Comparison of ENCODE assay signal across 8 mouse cellular contexts in the genomic region with DNA sequence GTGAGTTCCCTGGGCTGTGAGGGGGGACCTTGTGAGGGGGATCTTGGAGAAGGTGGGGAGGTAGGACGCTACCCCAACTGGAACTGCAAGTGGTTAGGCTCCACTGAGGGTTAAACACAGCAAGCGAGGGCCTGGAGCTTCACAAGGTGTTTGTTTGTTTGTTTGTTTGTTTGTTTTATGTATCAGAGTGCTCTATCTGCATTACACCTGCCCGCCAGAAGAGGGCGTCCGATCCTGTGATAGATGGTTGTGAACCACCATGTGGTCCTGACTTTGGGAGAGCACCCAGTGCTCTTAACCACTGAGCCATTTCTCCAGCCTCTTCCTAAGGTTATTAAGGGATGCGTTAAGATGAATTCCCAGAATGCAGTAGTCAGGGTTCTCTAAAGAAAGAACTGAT. TPM values are rescaled to one million over a fixed set of nuclear protein-coding genes. Genes with fewer than 3 reads are reported as not detected.
DNase-seq lines count a peak whose midpoint lies in the region; ATAC-seq and TF ChIP-seq lines count a peak whose summit lies in the region.

No protein-coding gene starts in this region.

- 33% methylated on average over 6 of the region's 6 CpGs for WGBS in heart, embryonic 12.5 days
- WGBS in heart, postnatal 0 days: 41% methylated on average over 6 of the region's 6 CpGs
- WGBS in liver, embryonic 12.5 days (ENCODE audit: insufficient replicate concordance): 39% methylated on average over 6 of the region's 6 CpGs

- no peak for DNase-seq in heart, adult 9 months (ENCODE audit: low spot score in 2 of 2)
- peak; percentile 61 for DNase-seq in R1 (ENCODE audit: low read depth, low spot score)
- no peak for DNase-seq in heart, postnatal 0 days (ENCODE audit: low spot score)
- peak; percentile 49 for DNase-seq in splenic B cell, adult 2 months (ENCODE audit: low read depth, low spot score)
- no peak for DNase-seq in Muller cell, postnatal 12 days (ENCODE audit: inconsistent ontology term)
- no peak for DNase-seq in cerebellum, adult 9-11 months

- peaks cover 4% of the 10 kb centered on the region for H3K4me1 ChIP-seq in heart, embryonic 12.5 days (replicated peaks)
- H3K4me1 ChIP-seq in heart, postnatal 0 days (ENCODE audit: control insufficient read depth, insufficient read depth): peaks cover 18% of the 10 kb centered on the region
- H3K4me1 ChIP-seq in liver, embryonic 12.5 days: peaks cover 50% of the 10 kb centered on the region

- no peak for TF ChIP-seq EP300 in heart, postnatal 0 days (IDR thresholded peaks at IDR 0.05; ENCODE audit: low read depth)

- H3K36me3 ChIP-seq in heart, embryonic 12.5 days: no peaks in the 10 kb centered on the region
- no peaks in the 10 kb centered on the region for H3K36me3 ChIP-seq in heart, postnatal 0 days (replicated peaks; ENCODE audit: control insufficient read depth, insufficient read depth, low read length)
- peaks cover 96% of the 10 kb centered on the region for H3K36me3 ChIP-seq in liver, embryonic 12.5 days
- H3K36me3 ChIP-seq in splenic B cell, adult 2 months (ENCODE audit: control insufficient read depth, insufficient read depth, low read length, poor library complexity, severe bottlenecking): no peaks in the 10 kb centered on the region

- ATAC-seq in heart, embryonic 12.5 days (ENCODE audit: insufficient number of reproducible peaks, low FRiP score): no peak
- ATAC-seq in heart, postnatal 0 days (ENCODE audit: insufficient read depth, low read depth): no peak
- ATAC-seq in liver, embryonic 12.5 days: no peak

- TF ChIP-seq CTCF in heart, postnatal 0 days (IDR thresholded peaks at IDR 0.05; ENCODE audit: low read depth): peak; percentile 45

- peak overlapping the region; percentile 75 for H3K4me2 ChIP-seq in heart, embryonic 12.5 days
- peak overlapping the region; percentile 67 for H3K4me2 ChIP-seq in heart, postnatal 0 days (ENCODE audit: low read depth, low read length)
- H3K4me2 ChIP-seq in liver, embryonic 12.5 days: peak overlapping the region; percentile 57

- H3K27ac ChIP-seq in heart, embryonic 12.5 days (ENCODE audit: poor library complexity, severe bottlenecking): no peak overlapping the region
- H3K27ac ChIP-seq in heart, postnatal 0 days (ENCODE audit: low read depth): no peak overlapping the region
- peak overlapping the region; percentile 54; the same call in 1 of the 2 replicates for H3K27ac ChIP-seq in liver, embryonic 12.5 days

- no peaks in the 10 kb centered on the region for H3K9me3 ChIP-seq in heart, embryonic 12.5 days (replicated peaks)
- no peaks in the 10 kb centered on the region for H3K9me3 ChIP-seq in heart, postnatal 0 days (replicated peaks; ENCODE audit: control insufficient read depth, low read length)
- H3K9me3 ChIP-seq in liver, embryonic 12.5 days (replicated peaks): no peaks in the 10 kb centered on the region

- H3K4me3 ChIP-seq in heart, embryonic 12.5 days: peak overlapping the region; percentile 36; the same call in 1 of the 2 replicates
- H3K4me3 ChIP-seq in heart, postnatal 0 days (ENCODE audit: low read depth, low read length): 0 out of 2 replicates have a peak overlapping the region, but pooled peaks have one; percentile 29
- H3K4me3 ChIP-seq in liver, embryonic 12.5 days: no peak overlapping the region; the same call in 1 of the 2 replicates

- H3K27me3 ChIP-seq in heart, embryonic 12.5 days (replicated peaks): peaks cover 3% of the 10 kb centered on the region; the same call in 1 of the 2 replicates
- H3K27me3 ChIP-seq in heart, postnatal 0 days (ENCODE audit: control insufficient read depth, insufficient read depth, low read length): no peaks in the 10 kb centered on the region
- H3K27me3 ChIP-seq in liver, embryonic 12.5 days (replicated peaks): no peaks in the 10 kb centered on the region
- no peaks in the 10 kb centered on the region for H3K27me3 ChIP-seq in splenic B cell, adult 2 months (ENCODE audit: control insufficient read depth, insufficient read depth, low read length, poor library complexity, severe bottlenecking)

- H3K9ac ChIP-seq in heart, embryonic 12.5 days: no peak overlapping the region
- H3K9ac ChIP-seq in heart, postnatal 0 days (replicated peaks; ENCODE audit: low read depth, low read length): no peak overlapping the region
- H3K9ac ChIP-seq in liver, embryonic 12.5 days: peak overlapping the region; percentile 22; the same call in 1 of the 2 replicates

RNA-seq across cellular contexts. Expression of gene Rhd, which starts 15.7 kb away (rescaled TPM):
- 23.6 and 28.1 TPM in 2 replicates for polyA plus RNA-seq in heart, embryonic 12.5 days (2016; fragmentation: Nextera tagmentation; extraction: Ambion mirVana)
- 5.3 and 7.7 TPM in 2 replicates for total RNA-seq in heart, postnatal 0 days (2014; rRNA removed; ENCODE audit: low replicate concordance)
- polyA plus RNA-seq in heart, postnatal 0 days (2015; fragmentation: Nextera tagmentation; extraction: Ambion mirVana): 10.1 and 10.3 TPM in 2 replicates
- 477 and 480 TPM in 2 replicates for polyA plus RNA-seq in liver, embryonic 12.5 days (2016; fragmentation: Nextera tagmentation; extraction: Ambion mirVana)

RNA-seq across cellular contexts. Expression of gene Maco1, which starts 26.9 kb away (rescaled TPM):
- 30.6 and 31.4 TPM in 2 replicates for polyA plus RNA-seq in heart, embryonic 12.5 days (2016; fragmentation: Nextera tagmentation; extraction: Ambion mirVana)
- 23.5 and 32.1 TPM in 2 replicates for total RNA-seq in heart, postnatal 0 days (2014; rRNA removed; ENCODE audit: low replicate concordance)
- 21.7 and 21.8 TPM in 2 replicates for polyA plus RNA-seq in heart, postnatal 0 days (2015; fragmentation: Nextera tagmentation; extraction: Ambion mirVana)
- 27.2 and 29.8 TPM in 2 replicates for polyA plus RNA-seq in liver, embryonic 12.5 days (2016; fragmentation: Nextera tagmentation; extraction: Ambion mirVana)

RNA-seq across cellular contexts. Expression of gene Tmem50a, which starts 34.8 kb away (rescaled TPM):
- polyA plus RNA-seq in heart, embryonic 12.5 days (2016; fragmentation: Nextera tagmentation; extraction: Ambion mirVana): 140 and 145 TPM in 2 replicates
- 111 and 117 TPM in 2 replicates for total RNA-seq in heart, postnatal 0 days (2014; rRNA removed; ENCODE audit: low replicate concordance)
- polyA plus RNA-seq in heart, postnatal 0 days (2015; fragmentation: Nextera tagmentation; extraction: Ambion mirVana): 160 and 171 TPM in 2 replicates
- 94.2 and 94.9 TPM in 2 replicates for polyA plus RNA-seq in liver, embryonic 12.5 days (2016; fragmentation: Nextera tagmentation; extraction: Ambion mirVana)

RNA-seq across cellular contexts. Expression of gene Rsrp1, which starts 43.4 kb away (rescaled TPM):
- polyA plus RNA-seq in heart, embryonic 12.5 days (2016; fragmentation: Nextera tagmentation; extraction: Ambion mirVana): 386 and 405 TPM in 2 replicates
- total RNA-seq in heart, postnatal 0 days (2014; rRNA removed; ENCODE audit: low replicate concordance): 80.5 and 85.8 TPM in 2 replicates
- polyA plus RNA-seq in heart, postnatal 0 days (2015; fragmentation: Nextera tagmentation; extraction: Ambion mirVana): 295 and 322 TPM in 2 replicates
- polyA plus RNA-seq in liver, embryonic 12.5 days (2016; fragmentation: Nextera tagmentation; extraction: Ambion mirVana): 310 and 322 TPM in 2 replicates

RNA-seq across cellular contexts. Expression of gene Syf2, which starts 50.7 kb away (rescaled TPM):
- polyA plus RNA-seq in heart, embryonic 12.5 days (2016; fragmentation: Nextera tagmentation; extraction: Ambion mirVana): 55.7 and 61.9 TPM in 2 replicates
- 19.5 and 31.1 TPM in 2 replicates for total RNA-seq in heart, postnatal 0 days (2014; rRNA removed; ENCODE audit: low replicate concordance)
- polyA plus RNA-seq in heart, postnatal 0 days (2015; fragmentation: Nextera tagmentation; extraction: Ambion mirVana): 66.8 and 73.3 TPM in 2 replicates
- polyA plus RNA-seq in liver, embryonic 12.5 days (2016; fragmentation: Nextera tagmentation; extraction: Ambion mirVana): 70.8 and 72.8 TPM in 2 replicates

Comparison
In these comparisons a context has a peak if more than half of its experiments do, and no peak if none do; other contexts are left out.
1. DNase-seq: peak in R1 (single experiment) and splenic B cell, adult 2 months (single experiment); none in heart, adult 9 months (0 of 2), heart, postnatal 0 days (single experiment), Muller cell, postnatal 12 days (single experiment) and cerebellum, adult 9-11 months (single experiment).
2. RNA of gene Rhd, which starts 15.7 kb away (polyA plus RNA-seq): 477 to 480 TPM in liver, embryonic 12.5 days; 23.6 to 28.1 TPM in heart, embryonic 12.5 days and 10.1 to 10.3 TPM in heart, postnatal 0 days; every median in the first group is over 10 times any median in the second.
3. Peak in every context shown above with its lines, with median percentiles within 50 percentile points of each other: H3K4me2 ChIP-seq.